Mouse (Mus musculus) myocyte (in vitro differentiated cells): ENCODE data around the gene Acox3.

Experiments used
- CEBPB ChIP-seq: IDR thresholded peaks from 2 replicates; pipeline ENCODE4 v1.6.1; 2011; ENCODE audit warnings: mild to moderate bottlenecking, moderate library complexity; ENCODE audit not compliant: poor library complexity, insufficient read depth, severe bottlenecking
- E2F4 ChIP-seq: IDR thresholded peaks from one replicate; pipeline ENCODE4 v1.6.1; 2011; ENCODE audit warnings: mild to moderate bottlenecking, control low read depth, moderate library complexity; ENCODE audit not compliant: insufficient read depth
- MAX ChIP-seq: IDR thresholded peaks from one replicate; pipeline ENCODE4 v1.6.1; 2011; ENCODE audit warnings: low read depth, mild to moderate bottlenecking, control low read depth
- POLR2A ChIP-seq: IDR thresholded peaks from one replicate; pipeline ENCODE4 v1.6.1; 2011; ENCODE audit warnings: low read depth, mild to moderate bottlenecking, control low read depth, moderate library complexity; ENCODE audit not compliant: insufficient read length

GRCm38 (mm10) chr5:35623831-35624230 lies 41.0 kb downstream of the Acox3 start:
- TF ChIP-seq CEBPB (no peak), MAX (no peak), POLR2A (no peak), E2F4 (no peak)
